Mouse (Mus musculus) kidney, postnatal 0 days (tissue): Measurements from ENCODE around the gene Spns2. TPM values are rescaled to one million over a fixed set of nuclear protein-coding genes. Genes with fewer than 3 reads are reported as not detected.

Source experiments
- ATAC-seq: fragments of 200-750 bp; cut with Nextera tagmentation; replicated peaks from 2 replicates; pipeline ENCODE4 v1.8.0; 2017; ENCODE audit warnings: low read depth, moderate number of reproducible peaks, moderate TSS enrichment, moderate library complexity; ENCODE audit not compliant: low FRiP score
- DNase-seq: peaks from one replicate; pipeline ENCODE4 v3.0.0-alpha.2; 2016; ENCODE audit warnings: low spot score
- H3K27ac ChIP-seq: fragments of 300-500 bp; sonication (generic); 2 replicates; pipeline ENCODE4 v1.5.1; 2014; ENCODE audit warnings: mild to moderate bottlenecking
- H3K27me3 ChIP-seq: fragments of 300-500 bp; sonication (generic); 2 replicates; pipeline ENCODE4 v1.6.1; 2014; ENCODE audit warnings: low read length, mixed read lengths; ENCODE audit not compliant: insufficient read depth
- H3K36me3 ChIP-seq: fragments of 300-500 bp; sonication (generic); 2 replicates; pipeline ENCODE4 v1.6.1; 2014; ENCODE audit warnings: low read length, mixed read lengths; ENCODE audit not compliant: insufficient read depth
- H3K4me1 ChIP-seq: fragments of 300-500 bp; sonication (generic); replicated peaks from 2 replicates; pipeline ENCODE4 v1.6.1; 2014; ENCODE audit warnings: antibody characterized with exemption, low read length, mixed read lengths; ENCODE audit not compliant: insufficient read depth
- H3K4me2 ChIP-seq: fragments of 300-500 bp; sonication (generic); 2 replicates; pipeline ENCODE4 v1.6.1; 2014; ENCODE audit warnings: mild to moderate bottlenecking, low read length, moderate library complexity, mixed read lengths
- H3K4me3 ChIP-seq: fragments of 300-500 bp; sonication (generic); replicated peaks from 2 replicates; pipeline ENCODE4 v1.5.1; 2014; ENCODE audit warnings: low read depth, low read length
- H3K9ac ChIP-seq: fragments of 300-500 bp; sonication (generic); 2 replicates; pipeline ENCODE4 v1.6.1; 2014; ENCODE audit warnings: low read depth, low read length
- H3K9me3 ChIP-seq: fragments of 300-500 bp; sonication (generic); replicated peaks from 2 replicates; pipeline ENCODE4 v1.6.1; 2016; ENCODE audit warnings: low read length, inconsistent platforms, mixed read lengths
- CTCF ChIP-seq: IDR thresholded peaks from 2 replicates; pipeline ENCODE4 v1.5.1; 2016; ENCODE audit warnings: antibody characterized with exemption, low read depth, mild to moderate bottlenecking, moderate library complexity
- WGBS: fragments of 180-500 bp; shearing (Covaris S2); extraction: QIAGEN DNeasy Blood & Tissue Kit; methylation state at CpG from one replicate; pipeline ENCODE4 v1.1.7; 2014; 5-methylcytosine and 5-hydroxymethylcytosine counted together
- polyA plus RNA-seq: library from polyadenylated mRNA; unstranded; fragments of >200 nt; fragmentation: Nextera tagmentation; extraction: Ambion mirVana; gene quantifications from 2 replicates; pipeline ENCODE4 v1.2.1, GENCODE M21; 2015

The Spns2 gene
- polyA plus RNA-seq, 1 experiment from 2014 or later = 7.4 TPM

DNA sequence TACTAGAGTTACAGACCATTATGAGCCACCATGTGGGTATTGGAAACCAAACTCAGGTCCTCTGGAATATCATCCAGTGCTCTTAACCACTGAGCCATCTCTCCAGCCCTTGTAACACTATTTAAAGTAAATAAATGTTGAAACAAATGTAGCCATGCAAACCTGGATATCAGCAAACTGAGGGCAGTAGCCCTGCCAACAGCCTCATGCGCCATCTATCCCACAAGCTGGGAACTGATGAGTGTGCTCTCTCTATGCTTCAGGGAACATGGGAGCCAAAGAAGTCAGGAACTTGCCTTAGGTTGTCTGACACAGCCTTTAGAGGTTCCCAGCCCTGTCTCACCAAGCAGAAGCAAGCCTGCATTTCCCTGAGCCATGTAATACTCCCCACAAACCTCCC is 41.9 kb upstream of the Spns2 start:
- DNase-seq (peak; percentile 7), ATAC-seq (no peak)
- WGBS = 60% methylated on average over 1 of the region's 1 CpGs
- H3K27me3 ChIP-seq = no peaks in the 10 kb centered on the region
- no peaks in the 10 kb centered on the region for H3K9me3 ChIP-seq
- no peaks in the 10 kb centered on the region for H3K36me3 ChIP-seq
- TF ChIP-seq CTCF = peak; percentile 56
- H3K4me2 ChIP-seq = no peak overlapping the region
- H3K27ac ChIP-seq = no peak overlapping the region
- no peaks in the 10 kb centered on the region for H3K4me1 ChIP-seq
- no peak overlapping the region for H3K4me3 ChIP-seq
- H3K9ac ChIP-seq = no peak overlapping the region

DNA sequence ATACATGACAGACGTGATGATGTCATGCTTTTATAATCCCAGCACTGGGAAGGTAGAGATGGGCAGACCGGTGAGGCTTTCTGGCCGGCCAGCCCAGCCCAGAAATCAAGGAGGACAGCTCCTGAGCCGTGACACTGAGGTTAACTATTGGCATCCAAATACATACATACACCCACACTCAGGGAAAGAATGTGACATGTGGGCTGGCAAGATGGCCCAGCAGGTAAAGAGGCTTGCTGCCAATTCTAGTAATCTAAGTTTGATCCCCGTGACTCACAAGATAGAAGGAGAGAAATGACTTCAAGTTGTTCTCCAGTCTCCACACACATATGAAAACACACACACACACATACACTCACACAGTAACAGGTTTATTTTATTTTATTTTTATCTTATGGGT is 41.4 kb upstream of the Spns2 start:
- Histone ChIP-seq H3K4me3 (no peak overlapping the region), H3K36me3 (no peaks in the 10 kb centered on the region), H3K9me3 (no peaks in the 10 kb centered on the region), H3K27me3 (no peaks in the 10 kb centered on the region), H3K4me2 (no peak overlapping the region), H3K9ac (no peak overlapping the region), H3K27ac (no peak overlapping the region), H3K4me1 (no peaks in the 10 kb centered on the region)
- 62% methylated on average over 5 of the region's 5 CpGs for WGBS
- no peak for ATAC-seq
- TF ChIP-seq CTCF = no peak
- no peak for DNase-seq

DNA sequence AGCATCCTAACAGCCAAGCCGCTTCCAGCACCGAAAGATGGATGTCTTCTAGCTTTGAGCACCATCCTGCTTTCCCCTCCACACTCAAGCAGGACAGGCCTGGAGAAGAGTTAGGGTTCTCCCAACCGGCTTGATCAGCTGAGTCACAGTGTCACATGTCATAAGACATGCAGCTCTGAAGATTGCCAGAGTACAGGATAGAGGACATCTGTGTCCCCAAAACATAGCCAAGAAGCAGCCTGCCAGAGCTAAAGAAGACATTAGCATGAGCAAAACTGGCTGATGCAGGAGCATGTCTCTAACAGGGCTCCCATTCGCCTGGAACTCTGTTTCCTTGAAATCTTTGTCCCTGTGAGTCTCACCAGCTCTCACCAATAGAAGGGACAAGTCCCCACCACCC is 36.5 kb upstream of the Spns2 start:
- DNase-seq = no peak
- Histone ChIP-seq H3K27me3 (no peaks in the 10 kb centered on the region), H3K36me3 (no peaks in the 10 kb centered on the region), H3K4me2 (no peak overlapping the region), H3K4me1 (no peaks in the 10 kb centered on the region), H3K9me3 (no peaks in the 10 kb centered on the region), H3K27ac (no peak overlapping the region), H3K9ac (no peak overlapping the region), H3K4me3 (no peak overlapping the region)
- WGBS = 86% methylated on average over 4 of the region's 4 CpGs
- no peak for TF ChIP-seq CTCF
- no peak for ATAC-seq

DNA sequence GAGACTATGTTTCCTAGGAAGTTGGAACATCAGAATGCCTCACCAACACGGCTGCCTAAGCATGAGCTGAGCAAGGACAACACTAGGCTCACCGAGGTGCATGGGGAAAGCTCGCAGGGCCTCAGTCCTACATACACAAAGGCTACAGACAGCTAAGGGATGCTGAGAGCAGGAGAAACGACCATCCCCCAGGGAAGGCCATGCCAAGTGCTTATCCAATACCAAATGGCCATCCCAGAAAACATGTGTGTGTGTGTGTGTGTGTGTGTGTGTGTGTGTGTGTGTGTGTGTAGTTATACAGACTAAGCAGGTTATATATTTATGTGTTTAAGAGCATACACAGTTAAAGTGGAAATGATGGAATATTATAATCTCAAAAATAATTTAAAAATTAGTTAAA is 34.0 kb upstream of the Spns2 start:
- DNase-seq (no peak), ATAC-seq (no peak)
- WGBS = 48% methylated on average over 4 of the region's 4 CpGs
- H3K9me3 ChIP-seq = no peaks in the 10 kb centered on the region
- no peaks in the 10 kb centered on the region for H3K27me3 ChIP-seq
- H3K36me3 ChIP-seq = no peaks in the 10 kb centered on the region
- H3K9ac ChIP-seq = no peak overlapping the region
- no peak overlapping the region for H3K4me3 ChIP-seq
- no peak overlapping the region for H3K4me2 ChIP-seq
- TF ChIP-seq CTCF = no peak
- no peak overlapping the region for H3K27ac ChIP-seq
- H3K4me1 ChIP-seq = no peaks in the 10 kb centered on the region

DNA sequence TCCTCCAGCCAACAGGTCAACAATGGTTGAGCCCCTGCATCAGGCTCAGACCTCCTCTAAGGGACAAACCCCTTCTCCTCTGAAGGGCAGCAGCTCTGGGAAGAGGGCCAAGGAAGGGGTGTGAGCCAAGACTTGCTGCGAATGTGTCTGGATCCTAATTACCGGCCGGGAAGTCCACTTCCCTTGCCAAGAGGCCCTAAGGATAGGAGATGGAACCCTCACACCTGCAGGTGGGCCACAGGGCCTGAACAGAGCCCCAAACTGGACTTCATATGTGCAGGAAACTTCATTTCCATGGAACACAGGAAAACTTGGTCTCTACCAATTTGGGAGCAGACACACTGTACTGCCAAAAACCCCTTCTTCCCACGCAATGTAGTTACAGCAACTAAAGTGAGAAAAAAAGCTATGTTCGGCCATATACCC is 32.9 kb upstream of the Spns2 start:
- H3K4me3 ChIP-seq = no peak overlapping the region
- DNase-seq (no peak), ATAC-seq (no peak)
- 59% methylated on average over 5 of the region's 5 CpGs for WGBS
- no peak overlapping the region for H3K9ac ChIP-seq
- H3K27ac ChIP-seq = no peak overlapping the region
- TF ChIP-seq CTCF = no peak
- H3K27me3 ChIP-seq = no peaks in the 10 kb centered on the region
- H3K9me3 ChIP-seq = no peaks in the 10 kb centered on the region
- H3K4me2 ChIP-seq = no peak overlapping the region
- no peaks in the 10 kb centered on the region for H3K4me1 ChIP-seq
- H3K36me3 ChIP-seq = no peaks in the 10 kb centered on the region

DNA sequence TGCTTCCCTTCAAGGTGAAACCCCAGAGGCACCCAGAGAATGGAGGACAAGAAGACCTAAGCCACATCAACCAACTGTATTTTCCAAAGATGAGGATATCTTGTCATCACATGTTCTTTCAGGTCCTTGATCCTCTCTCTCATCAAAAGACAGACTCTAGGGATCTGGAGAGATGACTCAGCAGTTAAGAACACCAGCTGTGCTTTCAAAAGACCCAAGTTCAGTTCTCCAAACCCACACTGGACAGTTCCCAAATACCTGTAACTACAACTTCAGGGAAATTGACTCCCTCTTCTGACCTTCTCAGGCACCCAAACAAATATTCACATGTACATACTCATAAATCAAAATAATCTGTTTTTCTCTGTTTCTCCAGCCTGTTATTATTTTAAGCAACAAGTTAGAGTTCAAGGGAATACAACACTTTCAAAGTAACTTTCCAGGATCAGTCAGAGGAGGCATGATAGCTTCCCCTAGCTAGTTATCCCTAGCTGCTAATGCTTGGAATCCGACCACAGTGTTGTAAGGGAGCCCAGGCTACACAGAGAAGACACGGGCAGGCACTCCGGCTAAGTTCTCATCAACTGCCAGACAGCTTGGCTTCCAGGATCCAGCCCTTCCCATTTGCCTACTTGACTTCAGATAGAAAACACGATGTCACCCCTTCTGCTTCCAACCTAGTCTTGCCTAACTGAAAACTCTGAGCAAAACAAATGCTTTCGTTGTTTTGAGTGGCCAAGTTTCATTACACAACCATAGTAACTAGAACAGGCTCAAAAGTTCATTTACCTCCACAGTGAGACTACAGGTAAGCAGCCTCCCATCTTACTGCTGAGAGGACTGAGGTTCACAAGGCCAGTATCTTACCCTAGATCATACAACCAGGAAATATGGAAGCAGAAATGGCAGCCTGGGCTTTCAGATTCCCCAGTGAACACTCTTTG is 32.2 kb upstream of the Spns2 start:
- ATAC-seq (no peak), DNase-seq (no peak)
- Histone ChIP-seq H3K4me1 (no peaks in the 10 kb centered on the region), H3K9me3 (no peaks in the 10 kb centered on the region), H3K27ac (no peak overlapping the region), H3K4me2 (no peak overlapping the region), H3K9ac (no peak overlapping the region), H3K27me3 (no peaks in the 10 kb centered on the region), H3K36me3 (no peaks in the 10 kb centered on the region), H3K4me3 (no peak overlapping the region)
- 74% methylated on average over 5 of the region's 5 CpGs for WGBS
- TF ChIP-seq CTCF = no peak

DNA sequence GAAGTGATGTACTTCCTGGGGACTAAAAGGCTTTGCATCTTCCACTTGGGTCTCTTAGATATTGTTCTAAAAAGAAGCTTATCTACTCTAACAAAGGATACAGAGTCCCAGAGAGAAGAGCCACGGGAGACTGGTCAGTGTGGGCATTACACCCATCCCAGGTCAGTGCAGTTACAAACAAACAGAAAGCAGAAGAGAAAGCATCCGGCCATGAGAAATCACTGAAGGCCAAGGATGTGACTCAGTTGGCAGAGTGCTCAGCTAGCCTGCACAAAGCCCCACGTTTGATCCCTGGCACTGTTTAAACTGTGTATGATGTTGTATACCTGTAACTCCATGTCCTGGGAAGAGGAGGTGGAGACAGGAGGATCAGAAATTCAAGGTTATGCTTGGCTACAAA is 30.2 kb upstream of the Spns2 start:
- no peak for TF ChIP-seq CTCF
- WGBS = 76% methylated on average over 3 of the region's 3 CpGs
- Histone ChIP-seq H3K4me1 (no peaks in the 10 kb centered on the region), H3K4me3 (no peak overlapping the region), H3K9me3 (no peaks in the 10 kb centered on the region), H3K9ac (no peak overlapping the region), H3K27ac (no peak overlapping the region), H3K4me2 (no peak overlapping the region), H3K27me3 (no peaks in the 10 kb centered on the region), H3K36me3 (no peaks in the 10 kb centered on the region)
- DNase-seq (no peak), ATAC-seq (no peak)
